Mouse (Mus musculus): ENCODE data around the gene Zfp651. TPM values are rescaled to one million over a fixed set of nuclear protein-coding genes. Genes with fewer than 3 reads are reported as not detected.

The Zfp651 gene
- polyA plus RNA-seq, 1 experiment, result 16.0 TPM

DNA sequence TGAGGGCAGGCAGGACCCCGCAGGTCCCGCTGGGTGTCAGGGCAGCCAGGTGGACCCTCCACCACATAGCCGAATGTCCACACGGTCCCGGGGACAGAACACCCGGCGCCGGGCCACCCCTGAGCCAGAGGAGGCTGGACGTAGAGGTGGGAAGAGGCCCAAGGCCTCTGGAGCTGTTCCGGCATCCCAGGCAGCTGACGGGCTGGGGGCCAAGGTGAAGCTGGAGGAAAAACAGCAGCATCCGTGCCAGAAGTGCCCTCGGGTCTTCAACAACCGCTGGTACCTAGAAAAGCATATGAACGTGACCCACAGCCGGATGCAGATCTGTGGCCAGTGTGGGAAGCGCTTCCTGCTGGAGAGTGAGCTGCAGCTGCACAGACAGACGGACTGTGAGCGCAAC is 4.6 kb downstream of the Zfp651 start:
- Histone ChIP-seq H3ac (ENCODE audit: control insufficient read depth, insufficient read length, low read depth) (no peak overlapping the region), H3K36me3 (ENCODE audit: control insufficient read depth, insufficient read depth) (no peaks in the 10 kb centered on the region), H3K27me3 (ENCODE audit: control insufficient read depth, insufficient read depth, insufficient read length) (no peaks in the 10 kb centered on the region), H3K79me3 (ENCODE audit: low read depth) (no peaks in the 10 kb centered on the region), H3K4me3 (ENCODE audit: insufficient read depth, poor library complexity, severe bottlenecking) (no peak overlapping the region), H3K79me2 (ENCODE audit: control insufficient read depth, insufficient read depth) (no peaks in the 10 kb centered on the region)
- TF ChIP-seq MYOD1 (IDR thresholded peaks at IDR 0.05; ENCODE audit: control insufficient read depth, insufficient read length, low read depth), result no peak
- no peak for TF ChIP-seq MYOG (IDR thresholded peaks at IDR 0.05; ENCODE audit: control insufficient read depth, extremely low read depth, insufficient read length)
- TF ChIP-seq MAX (IDR thresholded peaks at IDR 0.05), result no peak
- no peak for TF ChIP-seq CEBPB (IDR thresholded peaks at IDR 0.05; ENCODE audit: low read depth)
- TF ChIP-seq CTCF (IDR thresholded peaks at IDR 0.05; ENCODE audit: control insufficient read depth, insufficient read depth, insufficient read length), result no peak
- TF ChIP-seq USF1 (IDR thresholded peaks at IDR 0.05; ENCODE audit: low read depth), result no peak
- no peak for TF ChIP-seq FOSL1 (IDR thresholded peaks at IDR 0.05; ENCODE audit: insufficient read depth, low read length, poor library complexity, severe bottlenecking)

DNA sequence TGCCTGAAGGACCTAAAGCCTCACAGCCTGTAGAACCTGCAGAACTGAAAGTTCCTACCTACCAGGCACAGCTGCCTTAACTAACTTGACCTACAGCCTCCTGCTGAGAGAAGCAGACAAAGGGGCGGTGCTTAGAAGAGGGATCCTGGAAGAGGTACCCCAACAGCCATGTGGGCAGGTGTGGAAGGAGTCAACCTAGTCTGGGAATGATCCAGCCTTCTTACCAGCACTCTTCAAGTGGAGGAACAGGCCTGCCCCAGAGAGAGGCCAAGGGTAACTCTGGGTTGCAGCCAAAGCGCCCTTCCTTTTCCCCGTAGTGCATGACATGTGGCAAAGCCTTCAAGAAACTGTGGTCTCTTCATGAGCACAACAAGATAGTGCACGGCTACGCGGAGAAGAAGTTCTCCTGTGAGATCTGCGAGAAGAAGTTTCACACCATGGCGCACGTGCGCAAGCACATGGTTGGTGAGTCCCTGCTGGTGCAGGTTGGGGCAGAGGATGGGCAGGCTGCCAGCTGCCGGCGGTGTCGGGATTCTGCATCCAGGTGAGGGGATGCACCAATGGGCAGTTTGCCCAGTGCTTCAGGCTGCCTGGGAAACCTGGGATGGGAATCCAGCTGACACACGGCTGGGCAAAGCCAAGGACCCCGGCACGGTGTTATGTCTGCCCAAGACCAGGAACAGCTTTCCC is 6.2 kb downstream of the Zfp651 start:
- Histone ChIP-seq H3K36me3 (ENCODE audit: control insufficient read depth, insufficient read depth) (no peaks in the 10 kb centered on the region), H3K27me3 (ENCODE audit: control insufficient read depth, insufficient read depth, insufficient read length) (no peaks in the 10 kb centered on the region), H3K79me2 (ENCODE audit: control insufficient read depth, insufficient read depth) (no peaks in the 10 kb centered on the region), H3K79me3 (ENCODE audit: low read depth) (no peaks in the 10 kb centered on the region), H3ac (ENCODE audit: control insufficient read depth, insufficient read length, low read depth) (no peak overlapping the region), H3K4me3 (ENCODE audit: insufficient read depth, poor library complexity, severe bottlenecking) (no peak overlapping the region)
- TF ChIP-seq MYOD1 (IDR thresholded peaks at IDR 0.05; ENCODE audit: control insufficient read depth, insufficient read length, low read depth), result no peak
- no peak for TF ChIP-seq FOSL1 (IDR thresholded peaks at IDR 0.05; ENCODE audit: insufficient read depth, low read length, poor library complexity, severe bottlenecking)
- no peak for TF ChIP-seq CEBPB (IDR thresholded peaks at IDR 0.05; ENCODE audit: low read depth)
- no peak for TF ChIP-seq MYOG (IDR thresholded peaks at IDR 0.05; ENCODE audit: control insufficient read depth, extremely low read depth, insufficient read length)
- TF ChIP-seq CTCF (IDR thresholded peaks at IDR 0.05; ENCODE audit: control insufficient read depth, insufficient read depth, insufficient read length), result no peak
- TF ChIP-seq USF1 (IDR thresholded peaks at IDR 0.05; ENCODE audit: low read depth), result no peak
- no peak for TF ChIP-seq MAX (IDR thresholded peaks at IDR 0.05)

DNA sequence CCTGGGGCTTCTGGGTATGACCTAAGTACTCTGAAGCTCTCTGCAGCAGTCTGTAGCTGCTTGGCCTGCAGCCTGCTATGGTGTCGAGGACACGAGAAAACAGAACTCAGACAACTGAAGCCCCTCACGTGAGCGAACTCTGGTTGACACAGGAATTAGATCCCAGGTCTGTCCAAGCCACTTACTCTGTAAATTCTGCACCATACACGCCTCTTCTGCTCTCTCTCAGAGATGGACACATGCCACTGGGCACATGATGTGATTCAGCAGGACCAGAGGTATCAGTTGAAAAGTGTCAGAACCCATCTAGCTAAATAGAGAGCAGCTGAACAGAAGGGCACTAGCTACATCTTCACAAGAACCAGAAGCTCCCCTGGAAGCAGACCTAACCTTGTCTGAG is 13.3 kb downstream of the Zfp651 start:
- Histone ChIP-seq H3K79me3 (ENCODE audit: low read depth) (no peaks in the 10 kb centered on the region), H3K36me3 (ENCODE audit: control insufficient read depth, insufficient read depth) (no peaks in the 10 kb centered on the region), H3K27me3 (ENCODE audit: control insufficient read depth, insufficient read depth, insufficient read length) (no peaks in the 10 kb centered on the region), H3K79me2 (ENCODE audit: control insufficient read depth, insufficient read depth) (no peaks in the 10 kb centered on the region), H3K4me3 (ENCODE audit: insufficient read depth, poor library complexity, severe bottlenecking) (no peak overlapping the region), H3ac (ENCODE audit: control insufficient read depth, insufficient read length, low read depth) (no peak overlapping the region)
- no peak for TF ChIP-seq MYOD1 (IDR thresholded peaks at IDR 0.05; ENCODE audit: control insufficient read depth, insufficient read length, low read depth)
- TF ChIP-seq CEBPB (IDR thresholded peaks at IDR 0.05; ENCODE audit: low read depth), result no peak
- no peak for TF ChIP-seq USF1 (IDR thresholded peaks at IDR 0.05; ENCODE audit: low read depth)
- TF ChIP-seq MYOG (IDR thresholded peaks at IDR 0.05; ENCODE audit: control insufficient read depth, extremely low read depth, insufficient read length), result no peak
- TF ChIP-seq FOSL1 (IDR thresholded peaks at IDR 0.05; ENCODE audit: insufficient read depth, low read length, poor library complexity, severe bottlenecking), result no peak
- no peak for TF ChIP-seq MAX (IDR thresholded peaks at IDR 0.05)
- TF ChIP-seq CTCF (IDR thresholded peaks at IDR 0.05; ENCODE audit: control insufficient read depth, insufficient read depth, insufficient read length), result no peak

DNA sequence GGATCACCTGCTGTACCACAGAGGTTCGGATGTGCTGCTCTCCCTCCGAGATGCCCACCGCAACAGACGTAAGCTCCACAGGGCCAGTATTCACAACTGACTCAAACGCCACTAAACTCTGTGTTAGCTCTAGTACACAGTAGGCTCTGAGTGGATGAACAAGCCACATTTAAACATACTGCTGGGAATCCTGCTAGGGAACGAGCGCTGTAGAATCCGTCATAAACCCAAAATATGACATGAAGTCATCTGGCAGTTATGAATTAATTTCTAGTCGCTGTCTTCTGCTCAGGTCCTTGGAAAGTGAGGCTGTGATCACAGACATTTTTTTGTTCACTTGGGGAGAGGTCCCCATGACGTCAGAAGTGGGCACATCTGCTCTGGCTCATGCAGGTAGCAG is 16.8 kb downstream of the Zfp651 start:
- no peaks in the 10 kb centered on the region for H3K36me3 ChIP-seq (ENCODE audit: control insufficient read depth, insufficient read depth)
- no peak for TF ChIP-seq CEBPB (IDR thresholded peaks at IDR 0.05; ENCODE audit: low read depth)
- TF ChIP-seq MYOG (IDR thresholded peaks at IDR 0.05; ENCODE audit: control insufficient read depth, extremely low read depth, insufficient read length), result no peak
- TF ChIP-seq FOSL1 (IDR thresholded peaks at IDR 0.05; ENCODE audit: insufficient read depth, low read length, poor library complexity, severe bottlenecking), result no peak
- no peak for TF ChIP-seq CTCF (IDR thresholded peaks at IDR 0.05; ENCODE audit: control insufficient read depth, insufficient read depth, insufficient read length)
- TF ChIP-seq MYOD1 (IDR thresholded peaks at IDR 0.05; ENCODE audit: control insufficient read depth, insufficient read length, low read depth), result no peak
- TF ChIP-seq USF1 (IDR thresholded peaks at IDR 0.05; ENCODE audit: low read depth), result no peak
- no peak for TF ChIP-seq MAX (IDR thresholded peaks at IDR 0.05)
- H3K79me2 ChIP-seq (ENCODE audit: control insufficient read depth, insufficient read depth), result no peaks in the 10 kb centered on the region
- no peak overlapping the region for H3K4me3 ChIP-seq (ENCODE audit: insufficient read depth, poor library complexity, severe bottlenecking)
- H3K27me3 ChIP-seq (ENCODE audit: control insufficient read depth, insufficient read depth, insufficient read length), result no peaks in the 10 kb centered on the region
- H3K79me3 ChIP-seq (ENCODE audit: low read depth), result no peaks in the 10 kb centered on the region
- no peak overlapping the region for H3ac ChIP-seq (ENCODE audit: control insufficient read depth, insufficient read length, low read depth)

DNA sequence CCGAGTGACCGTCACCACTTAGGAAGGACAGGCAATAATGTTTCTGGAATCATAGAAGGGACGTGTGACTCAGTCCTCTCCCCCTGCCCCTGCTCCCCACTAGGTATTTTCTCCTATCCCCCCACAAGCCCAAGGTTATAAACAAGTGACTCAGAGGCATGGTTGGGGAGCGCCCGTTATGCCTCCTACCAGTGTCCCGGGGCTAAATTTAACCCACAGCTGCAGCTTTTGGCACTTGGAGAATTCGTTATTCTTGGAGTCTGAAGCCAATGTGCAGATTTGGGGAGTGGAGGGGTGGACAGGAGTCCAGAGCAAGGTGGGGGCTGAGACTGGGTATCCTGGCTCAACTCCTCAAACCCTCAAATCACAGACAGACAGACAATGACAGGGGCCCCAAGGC is 17.4 kb downstream of the Zfp651 start:
- Histone ChIP-seq H3K27me3 (ENCODE audit: control insufficient read depth, insufficient read depth, insufficient read length) (no peaks in the 10 kb centered on the region), H3K36me3 (ENCODE audit: control insufficient read depth, insufficient read depth) (no peaks in the 10 kb centered on the region), H3K79me3 (ENCODE audit: low read depth) (no peaks in the 10 kb centered on the region), H3ac (ENCODE audit: control insufficient read depth, insufficient read length, low read depth) (no peak overlapping the region), H3K4me3 (ENCODE audit: insufficient read depth, poor library complexity, severe bottlenecking) (no peak overlapping the region), H3K79me2 (ENCODE audit: control insufficient read depth, insufficient read depth) (no peaks in the 10 kb centered on the region)
- TF ChIP-seq MAX (IDR thresholded peaks at IDR 0.05) (no peak), MYOG (IDR thresholded peaks at IDR 0.05; ENCODE audit: control insufficient read depth, extremely low read depth, insufficient read length) (no peak), MYOD1 (IDR thresholded peaks at IDR 0.05; ENCODE audit: control insufficient read depth, insufficient read length, low read depth) (no peak), FOSL1 (IDR thresholded peaks at IDR 0.05; ENCODE audit: insufficient read depth, low read length, poor library complexity, severe bottlenecking) (no peak), USF1 (IDR thresholded peaks at IDR 0.05; ENCODE audit: low read depth) (no peak), CEBPB (IDR thresholded peaks at IDR 0.05; ENCODE audit: low read depth) (no peak), CTCF (IDR thresholded peaks at IDR 0.05; ENCODE audit: control insufficient read depth, insufficient read depth, insufficient read length) (no peak)
